Comparison of ENCODE assay signal across 20 mouse cellular contexts in genomic region chr2:129918141-129918790, GRCm38 (mm10).
DNase-seq lines count a peak whose midpoint lies in the region; ATAC-seq and TF ChIP-seq lines count a peak whose summit lies in the region.
"Had no signal": no experiment of that assay in that cellular context is flagged by ENCODE, and none has a peak within 500 bp of the region (broad histone marks: within the 10 kb centered on the region; RNA-seq: fewer than 3 reads in every experiment).

No protein-coding gene starts in this region.

- no peaks in the 10 kb centered on the region for H3K9me3 ChIP-seq in forebrain, embryonic 14.5 days (replicated peaks; ENCODE audit: control insufficient read depth, low read length)
- H3K9me3 ChIP-seq in forebrain, embryonic 10.5 days = no peaks in the 10 kb centered on the region
- H3K9me3 ChIP-seq in hindbrain, postnatal 0 days (ENCODE audit: low read length) = no peaks in the 10 kb centered on the region
- H3K9me3 ChIP-seq in hindbrain, embryonic 12.5 days (replicated peaks) = no peaks in the 10 kb centered on the region
- H3K9me3 ChIP-seq: embryonic facial prominence, embryonic 13.5 days; heart, embryonic 10.5 days; heart, embryonic 15.5 days; hindbrain, embryonic 10.5 days; hindbrain, embryonic 15.5 days had no signal

- WGBS in forebrain, embryonic 14.5 days = 74% methylated on average over 9 of the region's 9 CpGs
- WGBS in forebrain, embryonic 10.5 days = 92% methylated on average over 9 of the region's 9 CpGs
- WGBS in hindbrain, postnatal 0 days = 57% methylated on average over 9 of the region's 9 CpGs
- 91% methylated on average over 9 of the region's 9 CpGs for WGBS in hindbrain, embryonic 12.5 days

- TF ChIP-seq CTCF in hindbrain, postnatal 0 days (IDR thresholded peaks at IDR 0.05; ENCODE audit: low read depth) = no peak

- DNase-seq in cerebellum, postnatal 10 days = peak; percentile 73 to 85
- DNase-seq in cerebellum, adult 9-11 months = no peak
- peak; percentile 37 for DNase-seq in forebrain, embryonic 14.5 days (ENCODE audit: low spot score)
- no peak for DNase-seq in forebrain, embryonic 10.5 days (ENCODE audit: extremely low spot score, low spot score)
- peak; percentile 44 for DNase-seq in hindbrain, postnatal 0 days (ENCODE audit: low spot score)
- peak; percentile 36 for DNase-seq in brain, adult 2 months (ENCODE audit: low read depth, low spot score)
- no peak for DNase-seq in neural tube, embryonic 10.5 days (ENCODE audit: extremely low spot score, low spot score)
- DNase-seq: adrenal gland, postnatal 10 days; gastrocnemius, adult 2 months; gastrocnemius, postnatal 25 days; heart, postnatal 14 days; kidney, adult 8-10 months had no signal

- no peak overlapping the region for H3K9ac ChIP-seq in forebrain, embryonic 14.5 days (ENCODE audit: low read length)
- H3K9ac ChIP-seq in hindbrain, postnatal 0 days (replicated peaks; ENCODE audit: low read length) = no peak overlapping the region
- no peak overlapping the region for H3K9ac ChIP-seq in hindbrain, embryonic 12.5 days
- H3K9ac ChIP-seq: embryonic facial prominence, embryonic 13.5 days; heart, embryonic 15.5 days; hindbrain, embryonic 15.5 days had no signal

- no peaks in the 10 kb centered on the region for H3K36me3 ChIP-seq in forebrain, embryonic 14.5 days (ENCODE audit: control insufficient read depth, insufficient read depth, low read length)
- no peaks in the 10 kb centered on the region for H3K36me3 ChIP-seq in forebrain, embryonic 10.5 days (replicated peaks)
- H3K36me3 ChIP-seq in hindbrain, postnatal 0 days (ENCODE audit: insufficient read depth, low read length) = no peaks in the 10 kb centered on the region
- no peaks in the 10 kb centered on the region for H3K36me3 ChIP-seq in hindbrain, embryonic 12.5 days
- H3K36me3 ChIP-seq: embryonic facial prominence, embryonic 13.5 days; heart, embryonic 10.5 days; heart, embryonic 15.5 days; hindbrain, embryonic 10.5 days; hindbrain, embryonic 15.5 days had no signal

- no peak overlapping the region for H3K27ac ChIP-seq in forebrain, embryonic 14.5 days (ENCODE audit: low read depth, low read length)
- H3K27ac ChIP-seq in forebrain, embryonic 10.5 days = no peak overlapping the region
- no peak overlapping the region for H3K27ac ChIP-seq in hindbrain, postnatal 0 days
- H3K27ac ChIP-seq in hindbrain, embryonic 12.5 days = no peak overlapping the region
- H3K27ac ChIP-seq: embryonic facial prominence, embryonic 13.5 days; gastrocnemius, adult 2 months; heart, embryonic 10.5 days; heart, embryonic 15.5 days; hindbrain, embryonic 10.5 days; hindbrain, embryonic 15.5 days had no signal

- no peak overlapping the region for H3K4me2 ChIP-seq in forebrain, embryonic 14.5 days (ENCODE audit: low read length)
- H3K4me2 ChIP-seq in hindbrain, postnatal 0 days (ENCODE audit: low read depth, low read length) = no peak overlapping the region
- no peak overlapping the region for H3K4me2 ChIP-seq in hindbrain, embryonic 12.5 days (replicated peaks)
- H3K4me2 ChIP-seq: embryonic facial prominence, embryonic 13.5 days; heart, embryonic 15.5 days; hindbrain, embryonic 15.5 days had no signal

- H3K4me3 ChIP-seq in forebrain, embryonic 14.5 days (ENCODE audit: low read depth, low read length) = no peak overlapping the region
- H3K4me3 ChIP-seq in forebrain, embryonic 10.5 days = no peak overlapping the region
- no peak overlapping the region for H3K4me3 ChIP-seq in hindbrain, postnatal 0 days (ENCODE audit: low read length)
- no peak overlapping the region for H3K4me3 ChIP-seq in hindbrain, embryonic 12.5 days
- H3K4me3 ChIP-seq: embryonic facial prominence, embryonic 13.5 days; gastrocnemius, adult 2 months; heart, embryonic 10.5 days; heart, embryonic 15.5 days; hindbrain, embryonic 10.5 days; hindbrain, embryonic 15.5 days had no signal

- no peaks in the 10 kb centered on the region for H3K4me1 ChIP-seq in forebrain, embryonic 14.5 days (ENCODE audit: control insufficient read depth, insufficient read depth, low read length)
- peaks cover 5% of the 10 kb centered on the region; the same call in 1 of the 2 replicates for H3K4me1 ChIP-seq in forebrain, embryonic 10.5 days
- no peaks in the 10 kb centered on the region for H3K4me1 ChIP-seq in hindbrain, postnatal 0 days (ENCODE audit: insufficient read depth, low read length)
- H3K4me1 ChIP-seq in hindbrain, embryonic 12.5 days = no peaks in the 10 kb centered on the region
- H3K4me1 ChIP-seq: embryonic facial prominence, embryonic 13.5 days had no signal

- H3K27me3 ChIP-seq in forebrain, embryonic 14.5 days (replicated peaks; ENCODE audit: control insufficient read depth, insufficient read depth, low read length) = no peaks in the 10 kb centered on the region
- no peaks in the 10 kb centered on the region for H3K27me3 ChIP-seq in forebrain, embryonic 10.5 days (ENCODE audit: poor library complexity, severe bottlenecking)
- no peaks in the 10 kb centered on the region for H3K27me3 ChIP-seq in hindbrain, postnatal 0 days (ENCODE audit: insufficient read depth, low read length)
- no peaks in the 10 kb centered on the region for H3K27me3 ChIP-seq in hindbrain, embryonic 12.5 days
- H3K27me3 ChIP-seq: heart, embryonic 15.5 days; hindbrain, embryonic 15.5 days had no signal

- no peak; the same call in 1 of the 2 replicates for ATAC-seq in forebrain, embryonic 14.5 days
- 0 out of 2 replicates have a peak, but pooled peaks have one; percentile 43 for ATAC-seq in hindbrain, postnatal 0 days
- ATAC-seq in hindbrain, embryonic 12.5 days (ENCODE audit: low FRiP score) = no peak
- ATAC-seq: inflammation-experienced regulatory T-cells, adult 6 months; intestine, postnatal 0 days had no signal

Comparison
In these comparisons a context has a peak if more than half of its experiments do, and no peak if none do; other contexts are left out.
1. DNase-seq: peak in cerebellum, postnatal 10 days (2 of 2), forebrain, embryonic 14.5 days (single experiment), hindbrain, postnatal 0 days (single experiment) and brain, adult 2 months (single experiment); none in cerebellum, adult 9-11 months (single experiment), forebrain, embryonic 10.5 days (single experiment) and neural tube, embryonic 10.5 days (single experiment).